19 mouse cellular contexts compared by ENCODE assay signal in genomic region chr10:109561638-109562037, GRCm38 (mm10).
A peak's percentile ranks its signal among the peaks of the same experiment; 100 is the strongest.
DNase-seq lines count a peak whose midpoint lies in the region; ATAC-seq lines count a peak whose summit lies in the region.
"Had no signal": no experiment of that assay in that cellular context is flagged by ENCODE, and none has a peak within 500 bp of the region (broad histone marks: within the 10 kb centered on the region; RNA-seq: fewer than 3 reads in every experiment).

No protein-coding gene starts in this region.

- peak; percentile 7 for DNase-seq in embryo, embryonic 10.5 days (ENCODE audit: low spot score)
- no peak for DNase-seq in embryo, embryonic 11 days
- peak; percentile 8 for DNase-seq in layer of hippocampus, adult 9-10 months (ENCODE audit: low spot score)
- DNase-seq in layer of hippocampus, adult 9-11 months, result no peak
- DNase-seq in midbrain, embryonic 14.5 days, result peak; percentile 27
- DNase-seq in adrenal gland, postnatal 36 days, result no peak
- DNase-seq: B cell, adult 2 months; cerebellum, adult 2 months; gastrocnemius, postnatal 36 days; heart, adult 18-20 months; heart, postnatal 10 days; heart, postnatal 4 days had no signal

- ATAC-seq in midbrain, embryonic 14.5 days (ENCODE audit: low FRiP score, low TSS enrichment), result no peak
- no peak for ATAC-seq in midbrain, embryonic 13.5 days
- ATAC-seq: CD4-positive, CD25-positive, alpha-beta regulatory T cell, adult 4 months had no signal

- no peaks in the 10 kb centered on the region for H3K9me3 ChIP-seq in midbrain, embryonic 14.5 days (ENCODE audit: control insufficient read depth, low read length)
- no peaks in the 10 kb centered on the region for H3K9me3 ChIP-seq in midbrain, embryonic 13.5 days
- H3K9me3 ChIP-seq: embryonic facial prominence, embryonic 12.5 days; forebrain, embryonic 12.5 days; G1E; heart, embryonic 10.5 days; hindbrain, embryonic 12.5 days had no signal

- H3K4me1 ChIP-seq in midbrain, embryonic 14.5 days (ENCODE audit: control insufficient read depth, insufficient read depth, low read length), result no peaks in the 10 kb centered on the region
- no peaks in the 10 kb centered on the region for H3K4me1 ChIP-seq in midbrain, embryonic 13.5 days (replicated peaks)
- H3K4me1 ChIP-seq: embryonic facial prominence, embryonic 12.5 days; forebrain, embryonic 12.5 days; hindbrain, embryonic 12.5 days had no signal

- no peaks in the 10 kb centered on the region for H3K27me3 ChIP-seq in midbrain, embryonic 14.5 days (ENCODE audit: control insufficient read depth, insufficient read depth, low read length)
- no peaks in the 10 kb centered on the region for H3K27me3 ChIP-seq in midbrain, embryonic 13.5 days
- H3K27me3 ChIP-seq: embryonic facial prominence, embryonic 12.5 days; forebrain, embryonic 12.5 days; hindbrain, embryonic 12.5 days had no signal

- no peak overlapping the region for H3K4me2 ChIP-seq in midbrain, embryonic 14.5 days (ENCODE audit: low read length)
- no peak overlapping the region for H3K4me2 ChIP-seq in midbrain, embryonic 13.5 days (replicated peaks)
- H3K4me2 ChIP-seq: embryonic facial prominence, embryonic 12.5 days; forebrain, embryonic 12.5 days; hindbrain, embryonic 12.5 days had no signal

- no peaks in the 10 kb centered on the region for H3K36me3 ChIP-seq in midbrain, embryonic 14.5 days (ENCODE audit: control insufficient read depth, insufficient read depth, low read length)
- no peaks in the 10 kb centered on the region for H3K36me3 ChIP-seq in midbrain, embryonic 13.5 days
- H3K36me3 ChIP-seq: embryonic facial prominence, embryonic 12.5 days; forebrain, embryonic 12.5 days; G1E; heart, embryonic 10.5 days; hindbrain, embryonic 12.5 days had no signal

- H3K4me3 ChIP-seq in midbrain, embryonic 14.5 days (replicated peaks; ENCODE audit: low read depth, low read length), result no peak overlapping the region
- no peak overlapping the region for H3K4me3 ChIP-seq in midbrain, embryonic 13.5 days (replicated peaks)
- H3K4me3 ChIP-seq: embryonic facial prominence, embryonic 12.5 days; forebrain, embryonic 12.5 days; heart, embryonic 10.5 days; hindbrain, embryonic 12.5 days had no signal

- WGBS in midbrain, embryonic 14.5 days, result 56% methylated on average over 2 of the region's 2 CpGs
- 53% methylated on average over 2 of the region's 2 CpGs for WGBS in midbrain, embryonic 13.5 days

- H3K9ac ChIP-seq in midbrain, embryonic 14.5 days (replicated peaks; ENCODE audit: low read length), result no peak overlapping the region
- no peak overlapping the region for H3K9ac ChIP-seq in midbrain, embryonic 13.5 days (replicated peaks)
- H3K9ac ChIP-seq: embryonic facial prominence, embryonic 12.5 days; forebrain, embryonic 12.5 days; hindbrain, embryonic 12.5 days had no signal

- no peak overlapping the region for H3K27ac ChIP-seq in midbrain, embryonic 14.5 days (replicated peaks; ENCODE audit: low read depth, low read length)
- H3K27ac ChIP-seq in midbrain, embryonic 13.5 days, result no peak overlapping the region
- H3K27ac ChIP-seq: embryonic facial prominence, embryonic 12.5 days; forebrain, embryonic 12.5 days; heart, embryonic 10.5 days; hindbrain, embryonic 12.5 days had no signal

Comparison
In these comparisons a context has a peak if more than half of its experiments do, and no peak if none do; other contexts are left out.
1. DNase-seq: peak in embryo, embryonic 10.5 days (single experiment), layer of hippocampus, adult 9-10 months (single experiment) and midbrain, embryonic 14.5 days (single experiment); none in embryo, embryonic 11 days (single experiment), layer of hippocampus, adult 9-11 months (single experiment) and adrenal gland, postnatal 36 days (0 of 2).